Comparison of ENCODE assay signal across 29 mouse cellular contexts in genomic region chr9:57345902-57346301, GRCm38 (mm10).
"Had no signal": no experiment of that assay in that cellular context is flagged by ENCODE, and none has a peak within 500 bp of the region (broad histone marks: within the 10 kb centered on the region; RNA-seq: fewer than 3 reads in every experiment).

No protein-coding gene starts in this region.

- DNase-seq: cerebellum, adult 8-10 months; cerebellum, adult 9-10 months; cerebellum, adult 9-11 months; cerebellum, postnatal 10 days; cerebellum, postnatal 14 days; cerebellum, postnatal 25 days; cerebellum, postnatal 36 days; embryo, embryonic 11 days; forebrain, postnatal 0 days; gastrocnemius, adult 2 months; gastrocnemius, postnatal 10 days; gastrocnemius, postnatal 14 days; gastrocnemius, postnatal 25 days; gastrocnemius, postnatal 36 days; heart, adult 11 months; heart, adult 18-20 months; heart, adult 2 months had no signal

- H3K27ac ChIP-seq: embryonic facial prominence, embryonic 10.5 days; embryonic facial prominence, embryonic 12.5 days; embryonic facial prominence, embryonic 13.5 days; embryonic facial prominence, embryonic 15.5 days; forebrain, embryonic 10.5 days; forebrain, embryonic 12.5 days; forebrain, embryonic 13.5 days; forebrain, embryonic 15.5 days; gastrocnemius, adult 2 months; heart, adult 2 months had no signal

- H3K9ac ChIP-seq: embryonic facial prominence, embryonic 12.5 days; embryonic facial prominence, embryonic 13.5 days; embryonic facial prominence, embryonic 15.5 days; forebrain, embryonic 12.5 days; forebrain, embryonic 13.5 days; forebrain, embryonic 15.5 days; forebrain, postnatal 0 days had no signal

- H3K4me1 ChIP-seq: embryonic facial prominence, embryonic 10.5 days; embryonic facial prominence, embryonic 12.5 days; embryonic facial prominence, embryonic 13.5 days; embryonic facial prominence, embryonic 15.5 days; forebrain, embryonic 10.5 days; forebrain, embryonic 12.5 days; forebrain, embryonic 13.5 days; forebrain, embryonic 15.5 days had no signal

- H3K9me3 ChIP-seq: embryonic facial prominence, embryonic 10.5 days; embryonic facial prominence, embryonic 12.5 days; embryonic facial prominence, embryonic 13.5 days; embryonic facial prominence, embryonic 15.5 days; forebrain, embryonic 10.5 days; forebrain, embryonic 12.5 days; forebrain, embryonic 13.5 days; forebrain, embryonic 15.5 days had no signal

- H3K4me3 ChIP-seq: embryonic facial prominence, embryonic 10.5 days; embryonic facial prominence, embryonic 12.5 days; embryonic facial prominence, embryonic 13.5 days; embryonic facial prominence, embryonic 15.5 days; erythroblast, embryonic 14.5 days; forebrain, embryonic 10.5 days; forebrain, embryonic 12.5 days; forebrain, embryonic 13.5 days; forebrain, embryonic 15.5 days; gastrocnemius, adult 2 months; heart, adult 2 months had no signal

- H3K36me3 ChIP-seq: embryonic facial prominence, embryonic 10.5 days; embryonic facial prominence, embryonic 12.5 days; embryonic facial prominence, embryonic 13.5 days; embryonic facial prominence, embryonic 15.5 days; forebrain, embryonic 10.5 days; forebrain, embryonic 12.5 days; forebrain, embryonic 15.5 days had no signal

- ATAC-seq: forebrain, embryonic 13.5 days; forebrain, embryonic 14.5 days; forebrain, embryonic 15.5 days; forebrain, embryonic 16.5 days; forebrain, postnatal 0 days had no signal

- H3K27me3 ChIP-seq: embryonic facial prominence, embryonic 12.5 days; embryonic facial prominence, embryonic 13.5 days; embryonic facial prominence, embryonic 15.5 days; forebrain, embryonic 12.5 days; forebrain, embryonic 13.5 days; forebrain, embryonic 15.5 days had no signal

- H3K4me2 ChIP-seq: embryonic facial prominence, embryonic 12.5 days; embryonic facial prominence, embryonic 13.5 days; embryonic facial prominence, embryonic 15.5 days; forebrain, embryonic 12.5 days; forebrain, embryonic 13.5 days; forebrain, embryonic 15.5 days; heart, embryonic 11.5 days had no signal
